Mouse (Mus musculus) gastrocnemius, adult 18-20 months (tissue): ENCODE data around the gene Pik3ip1. TPM values are rescaled to one million over a fixed set of nuclear protein-coding genes. Genes with fewer than 3 reads are reported as not detected.

Experiments used
- DNase-seq: peaks from one replicate; pipeline ENCODE4 v3.0.0; 2021; ENCODE audit warnings: low spot score
- total RNA-seq, 2 experiments: library from RNA; stranded (reverse); gene quantifications; 2 replicates each; pipeline ENCODE4 v1.2.3; 2021

Gene Pik3ip1
- total RNA-seq, 2 experiments from 2014 or later, result 27.2 to 30.8 TPM

DNA sequence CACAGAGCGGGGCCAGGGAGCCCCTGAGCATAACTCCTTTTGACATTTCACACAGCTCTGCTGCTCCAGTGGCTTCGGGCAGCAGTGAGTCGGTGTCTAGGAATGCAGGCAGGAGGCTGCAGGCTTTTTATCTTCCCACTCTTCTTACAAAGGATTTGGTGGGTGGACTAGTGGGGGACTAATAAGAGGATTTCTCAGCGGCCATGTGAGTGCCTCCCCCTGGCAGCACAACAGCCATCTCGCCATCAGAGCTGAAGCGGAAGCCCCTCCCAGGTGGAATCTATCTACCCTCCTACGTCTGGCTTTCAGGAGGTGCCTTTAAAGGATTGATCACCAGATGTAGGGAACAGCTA lies 44.1 kb downstream of the Pik3ip1 start:
- DNase-seq, result no peak

DNA sequence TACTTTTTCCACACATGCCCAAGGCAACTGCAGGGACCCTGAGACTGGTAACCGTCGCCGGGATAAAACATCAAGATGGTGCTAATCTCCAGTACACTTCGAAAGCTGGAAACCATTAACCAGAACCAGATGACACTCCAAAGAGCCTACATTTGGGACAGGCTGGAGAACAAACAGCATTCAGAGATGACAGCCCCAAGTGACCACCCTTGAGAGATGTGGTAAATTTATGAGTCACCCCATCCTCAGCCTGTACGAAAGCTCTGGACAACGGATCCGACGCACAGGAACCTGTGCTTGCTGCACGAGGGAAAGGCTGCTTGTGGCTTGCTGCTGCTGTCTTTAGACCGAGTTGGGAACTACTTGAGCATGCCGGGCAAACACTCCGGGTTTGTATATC lies 44.5 kb downstream of the Pik3ip1 start:
- no peak for DNase-seq

DNA sequence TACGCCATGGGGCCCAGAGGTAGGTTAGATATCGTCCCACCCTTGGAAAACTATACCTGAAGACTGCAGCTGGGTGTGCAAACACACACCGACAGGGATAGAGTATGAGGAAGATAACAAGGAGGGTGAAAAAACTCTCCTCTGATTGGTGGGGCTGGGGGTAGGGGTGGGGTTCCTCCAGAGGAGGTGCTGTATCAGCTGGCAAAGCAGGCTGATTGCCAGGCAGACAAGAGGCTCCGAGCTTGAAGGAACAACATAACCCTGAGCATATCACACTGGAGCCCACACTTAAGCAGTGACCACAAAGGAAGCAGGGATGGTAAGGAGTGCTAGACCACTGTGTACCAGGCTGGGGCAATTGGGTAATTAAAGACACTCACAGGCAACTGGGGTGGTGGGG lies 49.2 kb downstream of the Pik3ip1 start:
- no peak for DNase-seq

DNA sequence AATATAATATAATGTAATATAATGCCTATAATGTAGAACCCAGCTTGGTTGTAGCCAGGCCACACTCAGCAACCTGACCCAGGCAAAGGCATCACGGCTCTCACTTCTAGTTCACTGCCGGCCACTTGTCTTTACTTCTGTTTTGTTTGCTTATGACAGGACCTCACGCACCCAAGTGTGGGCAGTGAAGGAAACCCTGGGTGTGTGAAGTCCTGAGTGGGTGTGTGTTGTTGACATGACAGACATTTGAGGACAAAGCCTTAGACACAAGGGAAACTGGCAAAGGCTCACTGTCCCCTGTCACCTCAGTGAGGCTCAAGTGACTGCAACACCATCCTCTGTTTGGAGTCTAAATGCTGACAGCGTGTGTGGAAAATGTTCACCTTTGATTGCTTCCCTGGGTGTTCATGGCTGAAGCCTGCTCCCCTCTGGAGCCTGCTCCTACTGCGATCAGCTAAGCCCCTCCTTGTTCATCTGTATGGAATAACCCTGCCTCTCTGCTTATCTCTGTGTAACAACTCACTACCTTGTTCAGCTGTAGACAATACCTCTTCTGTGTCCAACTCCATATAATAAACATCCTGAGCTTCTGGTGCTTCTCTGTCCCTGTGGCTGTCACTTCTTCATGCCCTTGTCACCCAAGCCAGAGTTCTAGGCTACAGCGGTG lies 51.1 kb downstream of the Pik3ip1 start:
- no peak for DNase-seq

DNA sequence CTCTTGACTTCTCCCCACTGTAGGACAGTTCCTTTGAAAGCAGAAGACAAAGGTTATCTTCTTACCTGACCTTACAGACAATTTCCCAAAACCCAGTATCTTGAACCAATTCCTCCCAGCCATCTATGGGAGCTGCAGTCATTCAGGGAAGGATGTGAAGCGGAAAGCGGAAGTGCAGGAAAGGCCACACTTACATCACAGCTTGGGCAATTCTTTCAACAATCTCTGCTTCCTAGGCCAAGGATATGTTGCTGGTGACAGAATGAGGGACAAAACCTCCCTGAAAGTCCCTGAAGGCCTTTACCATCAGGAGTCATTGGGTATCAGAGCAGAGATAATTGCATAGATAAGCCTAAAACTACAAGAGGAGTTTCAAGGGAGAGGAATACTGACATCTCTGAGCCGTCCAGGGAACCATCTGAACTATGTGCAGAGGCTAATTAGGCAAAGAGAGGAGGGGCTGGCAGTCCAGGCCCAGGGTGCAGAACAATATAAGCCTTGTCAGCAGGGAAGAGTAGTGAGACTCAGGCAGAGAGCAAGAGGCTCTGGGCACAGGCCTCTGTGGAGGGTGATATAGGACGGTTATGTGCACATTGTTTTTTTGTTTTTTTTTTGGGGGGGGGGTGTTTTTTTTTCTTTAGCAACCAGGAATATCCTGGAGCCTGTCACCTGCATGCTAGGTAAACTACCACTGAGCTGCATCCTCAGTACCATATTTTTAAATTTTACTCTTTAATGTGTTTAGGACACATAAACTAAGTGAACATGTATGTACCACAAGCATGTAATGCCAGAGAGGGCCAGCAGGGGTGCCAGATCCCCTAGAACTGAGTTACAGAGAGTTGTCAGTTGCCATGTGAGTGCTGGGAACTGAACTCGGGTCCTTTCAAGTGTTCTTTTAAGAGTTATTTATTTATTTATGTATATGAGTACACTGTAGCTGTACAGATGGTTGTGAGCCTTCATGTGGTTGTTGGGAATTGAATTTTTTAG lies 52.7 kb downstream of the Pik3ip1 start:
- no peak for DNase-seq

DNA sequence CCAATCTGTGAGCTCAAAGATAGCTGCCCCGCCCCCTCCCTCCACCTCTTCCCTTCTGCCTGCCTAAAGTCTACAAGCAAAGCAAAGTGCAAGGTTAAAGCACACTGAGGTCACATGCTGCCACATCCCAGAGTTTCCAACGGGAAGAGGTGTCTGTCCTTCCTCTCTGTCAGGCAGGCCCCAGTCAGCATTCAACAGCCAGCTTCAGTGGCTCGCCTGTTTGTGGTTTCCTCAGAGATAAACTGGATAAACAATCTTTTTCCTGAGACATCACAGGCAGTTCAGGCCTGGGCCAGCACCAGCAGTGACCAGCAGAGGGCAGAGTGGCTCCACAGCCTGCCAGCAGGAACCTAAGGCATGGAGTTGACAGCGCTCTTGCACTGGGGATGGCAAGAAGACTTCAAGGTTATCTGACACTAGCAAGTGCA lies 56.8 kb downstream of the Pik3ip1 start:
- DNase-seq, result peak; percentile 84

DNA sequence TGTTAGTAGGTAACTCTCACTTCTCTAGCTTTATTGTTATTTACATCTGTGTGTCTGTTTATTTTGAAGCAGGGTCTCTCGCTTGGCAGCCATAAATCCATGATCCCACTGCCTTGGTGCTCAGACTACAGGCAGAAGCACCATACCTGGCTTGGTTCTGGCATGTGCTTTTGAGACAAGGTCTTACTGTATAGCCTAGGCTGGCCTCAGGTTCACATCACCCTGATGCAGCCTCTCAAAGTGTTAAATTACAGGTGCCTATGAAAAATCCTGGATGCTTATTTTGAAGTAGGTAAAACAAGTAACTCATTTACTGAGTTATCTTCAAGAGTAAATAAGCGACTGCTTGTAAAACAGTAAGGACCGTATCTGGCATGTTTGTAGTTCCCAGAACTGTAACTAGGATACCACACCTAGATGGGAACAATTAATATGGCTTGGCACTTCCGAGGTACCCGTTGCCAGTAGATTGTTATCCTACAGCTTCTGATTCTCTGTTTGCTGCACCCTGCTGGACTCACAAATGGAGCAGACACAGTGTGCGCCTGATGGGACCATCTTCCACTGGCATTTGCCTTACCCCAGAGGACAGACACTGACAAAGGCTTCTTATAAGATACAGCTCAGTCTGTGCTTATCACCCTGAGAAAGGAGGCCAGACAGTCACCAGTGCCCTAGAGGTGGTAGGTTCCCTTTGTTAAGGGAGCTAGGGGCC lies 57.4 kb downstream of the Pik3ip1 start:
- DNase-seq, result no peak

DNA sequence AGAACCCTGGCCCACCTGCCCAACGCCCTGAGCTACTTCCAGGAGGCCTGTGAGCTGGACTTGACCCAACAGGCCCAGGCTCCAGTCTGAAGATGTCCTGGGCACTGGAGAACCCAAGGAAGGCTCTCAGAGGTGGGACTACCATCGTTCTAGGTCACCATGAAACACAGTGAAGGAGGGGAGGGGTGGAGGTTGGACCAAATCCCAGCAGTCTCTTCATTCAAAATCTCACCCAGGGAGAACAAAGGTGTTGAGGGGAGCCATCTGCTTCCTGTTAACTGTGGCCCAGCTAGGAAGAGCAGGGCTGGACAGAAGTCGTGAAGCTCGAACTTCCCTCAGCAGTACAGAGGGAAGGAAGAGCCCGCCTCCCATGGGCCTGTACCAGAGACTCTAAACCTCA lies 59.8 kb downstream of the Pik3ip1 start:
- DNase-seq, result no peak

DNA sequence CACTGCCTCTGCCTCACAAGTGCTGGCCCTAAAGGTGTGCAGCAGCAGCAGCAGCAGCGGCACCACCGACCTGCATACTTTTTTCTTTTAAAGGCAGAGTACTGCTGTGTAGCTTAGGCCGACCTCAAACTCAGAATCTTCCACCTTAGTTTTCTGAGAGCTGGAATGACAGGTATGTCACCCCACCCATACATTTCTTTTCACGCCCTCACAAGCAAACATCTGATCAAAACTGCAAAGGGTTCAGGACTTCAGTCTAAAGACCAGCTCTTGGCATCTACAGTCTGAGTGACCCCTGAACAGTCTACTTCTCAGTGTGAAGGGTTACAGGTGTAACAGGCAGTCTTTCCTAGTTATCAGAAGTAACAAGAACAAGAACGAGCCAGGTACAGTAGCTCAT lies 60.6 kb downstream of the Pik3ip1 start:
- DNase-seq, result no peak

DNA sequence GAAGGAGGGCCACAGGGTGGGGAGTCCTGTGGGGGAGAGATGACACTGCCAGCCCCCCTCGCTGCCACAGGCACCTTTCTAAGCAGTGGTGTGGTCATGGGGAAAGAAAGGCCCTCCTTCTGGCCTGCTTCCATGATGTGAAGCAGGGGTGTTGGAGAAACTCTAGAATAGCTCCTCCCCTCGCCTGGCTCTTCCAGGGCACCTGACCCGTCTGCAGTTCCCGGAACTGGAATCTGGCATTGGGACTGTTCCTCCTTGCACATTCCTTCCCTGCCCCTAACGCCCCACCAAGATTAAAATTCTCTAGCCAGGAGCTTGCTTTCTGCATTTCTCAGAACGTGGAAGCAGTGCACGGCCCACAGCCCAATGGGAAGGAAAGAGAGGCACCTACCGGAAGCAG lies 62.3 kb downstream of the Pik3ip1 start:
- DNase-seq, result no peak

Other genes starting within 250 kb of the Pik3ip1 start
- gene Sfi1, start 136.9 kb upstream of the Pik3ip1 start, total RNA-seq, result 10 to 100 TPM in 1 of 2 experiments, 1 to 10 TPM in 1; 9.8 to 12.4 TPM
- gene Eif4enif1, start 128.0 kb upstream of the Pik3ip1 start, total RNA-seq, result 10 to 100 TPM; 32.9 to 38.2 TPM
- gene Drg1, start 64.0 kb upstream of the Pik3ip1 start, total RNA-seq, result 10 to 100 TPM; 44.5 to 45.0 TPM
- 10 to 100 TPM; 11.3 to 12.7 TPM for gene Patz1, start 41.5 kb upstream of the Pik3ip1 start, total RNA-seq
- 10 to 100 TPM; 10.4 to 12.1 TPM for gene Limk2, start 78.8 kb downstream of the Pik3ip1 start, total RNA-seq
- 10 to 100 TPM; 14.4 to 19.0 TPM for gene Rnf185, start 122.0 kb downstream of the Pik3ip1 start, total RNA-seq
- not detected for gene Pla2g3, start 157.9 kb downstream of the Pik3ip1 start, total RNA-seq
- gene Inpp5j, start 174.4 kb downstream of the Pik3ip1 start, total RNA-seq, result 1 to 10 TPM; 2.4 to 2.9 TPM
- 10 to 100 TPM in 1 of 2 experiments, 1 to 10 TPM in 1; 9.6 to 14.6 TPM for gene Selenom, start 184.3 kb downstream of the Pik3ip1 start, total RNA-seq
- gene Smtn, start 210.2 kb downstream of the Pik3ip1 start, total RNA-seq, result 10 to 100 TPM; 79.9 to 89.7 TPM